Mouse (Mus musculus): ENCODE results near the gene Zfp239. TPM values are rescaled to one million over a fixed set of nuclear protein-coding genes. Genes with fewer than 3 reads are reported as not detected.

The Zfp239 gene
- polyA plus RNA-seq, 1 experiment from 2014 or later, result 16.8 TPM

DNA sequence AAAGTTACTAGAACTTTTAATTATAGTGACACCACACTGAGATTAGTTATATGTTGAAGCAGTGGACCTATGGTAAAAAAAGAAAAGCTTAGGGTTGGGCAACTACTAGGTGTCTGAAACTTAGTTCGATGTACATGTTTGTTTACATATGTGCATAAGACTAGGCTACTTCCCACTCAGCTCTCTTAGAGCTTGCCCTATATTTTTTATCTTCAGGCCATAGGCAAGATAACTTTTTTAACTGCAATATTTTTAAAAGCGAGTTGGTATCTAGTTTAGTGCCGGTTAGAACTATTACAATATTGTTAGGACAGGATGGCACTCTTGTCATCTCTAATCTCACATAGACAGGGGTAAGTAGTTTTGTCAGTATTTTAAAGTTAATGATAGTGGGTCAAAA, 60.1 kb downstream of the Zfp239 start:
- Histone ChIP-seq H3K4me2 (ENCODE audit: low read length) (no peak overlapping the region), H3K9ac (ENCODE audit: low read depth, low read length) (no peak overlapping the region), H3K4me3 (ENCODE audit: low read depth, low read length) (no peak overlapping the region), H3K36me3 (ENCODE audit: control insufficient read depth, insufficient read depth, low read length) (peaks cover 4% of the 10 kb centered on the region; the same call in 1 of the 2 replicates), H3K9me3 (replicated peaks; ENCODE audit: control insufficient read depth, low read length, poor library complexity, severe bottlenecking) (no peaks in the 10 kb centered on the region), H3K4me1 (ENCODE audit: control insufficient read depth, insufficient read depth, low read length) (peaks cover 12% of the 10 kb centered on the region), H3K27ac (ENCODE audit: low read length) (no peak overlapping the region), H3K27me3 (ENCODE audit: control insufficient read depth, insufficient read depth, low read depth, low read length) (no peaks in the 10 kb centered on the region)
- 91% methylated on average over 3 of the region's 3 CpGs for WGBS
- no peak for ATAC-seq

Other genes with a start within 250 kb of the Zfp239 start
- 138 and 141 TPM in 2 replicates for gene Zfp637, start 20.9 kb upstream of the Zfp239 start, polyA plus RNA-seq (2015; fragmentation: Nextera tagmentation; extraction: Ambion mirVana)
- 226 and 237 TPM in 2 replicates for gene Hnrnpf, start 38.2 kb downstream of the Zfp239 start, polyA plus RNA-seq (2015; fragmentation: Nextera tagmentation; extraction: Ambion mirVana)
- gene Fxyd4, start 75.6 kb downstream of the Zfp239 start, polyA plus RNA-seq (2015; fragmentation: Nextera tagmentation; extraction: Ambion mirVana), result 1.8 and 3.5 TPM in 2 replicates
- 7.8 and 8.8 TPM in 2 replicates for gene Rasgef1a, start 149.3 kb downstream of the Zfp239 start, polyA plus RNA-seq (2015; fragmentation: Nextera tagmentation; extraction: Ambion mirVana)